Mouse (Mus musculus): ENCODE data around the gene Pgghg. TPM values are rescaled to one million over a fixed set of nuclear protein-coding genes. Genes with fewer than 3 reads are reported as not detected.

The Pgghg gene
- 9.1 TPM in 2 replicates for polyA plus RNA-seq (2015; fragmentation: Nextera tagmentation; extraction: Ambion mirVana)

GRCm38 (mm10) chr7:140941222-140942051, at the start of gene Pgghg:
Pgghg (plus strand) TSS chr7:140941391.
- H3K9ac ChIP-seq = peak within 1 kb of the TSS; percentile 40
- H3K27ac ChIP-seq (replicated peaks) = peak within 1 kb of the TSS; percentile 58
- peaks cover 19% of the 10 kb centered on the region for H3K4me1 ChIP-seq (replicated peaks)
- H3K4me2 ChIP-seq = peak within 1 kb of the TSS; percentile 61
- H3K9me3 ChIP-seq = no peaks in the 10 kb centered on the region
- peak within 1 kb of the TSS; percentile 42 for H3K4me3 ChIP-seq
- 4% methylated on average over 33 of the region's 33 CpGs for WGBS
- 0 out of 2 replicates have a peak, but pooled peaks cover 4% of the 10 kb centered on the region for H3K27me3 ChIP-seq
- peak; percentile 84 for ATAC-seq (ENCODE audit: low FRiP score, low read depth)
- H3K36me3 ChIP-seq = no peaks in the 10 kb centered on the region

GRCm38 (mm10) chr7:140894031-140894430, 47.2 kb upstream of the Pgghg start:
- no peak overlapping the region for H3K4me2 ChIP-seq
- H3K27ac ChIP-seq (replicated peaks) = no peak overlapping the region
- no peaks in the 10 kb centered on the region for H3K27me3 ChIP-seq
- no peak overlapping the region for H3K9ac ChIP-seq
- H3K4me1 ChIP-seq (replicated peaks) = no peaks in the 10 kb centered on the region
- H3K36me3 ChIP-seq = peaks cover 71% of the 10 kb centered on the region
- no peaks in the 10 kb centered on the region for H3K9me3 ChIP-seq
- H3K4me3 ChIP-seq = no peak overlapping the region
- WGBS = 93% methylated on average over 7 of the region's 7 CpGs
- ATAC-seq (ENCODE audit: low FRiP score, low read depth) = no peak

DNA sequence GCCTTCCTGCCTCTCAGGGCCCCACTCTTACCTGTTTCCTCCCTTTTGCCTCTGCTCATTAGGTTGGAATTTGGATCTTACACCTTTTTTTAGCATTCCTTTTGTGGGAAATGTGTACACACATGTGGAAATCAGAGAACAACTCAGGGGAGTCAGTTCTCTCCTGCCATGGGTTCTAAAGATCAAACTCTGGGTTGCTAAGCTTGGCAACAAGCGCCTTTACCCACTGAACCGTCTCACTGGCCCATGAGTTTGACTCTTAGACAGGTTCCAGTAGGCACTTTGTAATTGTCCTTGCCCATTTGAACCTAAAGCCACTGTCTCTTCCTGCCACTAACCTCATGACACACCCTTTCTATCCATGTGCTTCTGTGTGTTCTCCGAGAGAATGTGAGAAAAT, 46.6 kb upstream of the Pgghg start:
- peaks cover 66% of the 10 kb centered on the region for H3K36me3 ChIP-seq
- 94% methylated on average over 3 of the region's 3 CpGs for WGBS
- no peak overlapping the region for H3K4me3 ChIP-seq
- no peaks in the 10 kb centered on the region for H3K27me3 ChIP-seq
- no peak overlapping the region for H3K9ac ChIP-seq
- no peak overlapping the region for H3K4me2 ChIP-seq
- no peak for ATAC-seq (ENCODE audit: low FRiP score, low read depth)
- H3K9me3 ChIP-seq = no peaks in the 10 kb centered on the region
- H3K27ac ChIP-seq (replicated peaks) = no peak overlapping the region
- no peaks in the 10 kb centered on the region for H3K4me1 ChIP-seq (replicated peaks)

- Histone ChIP-seq H3K27me3 (no peaks in the 10 kb centered on the region), H3K9me3 (no peaks in the 10 kb centered on the region), H3K9ac (no peak overlapping the region), H3K27ac (replicated peaks) (no peak overlapping the region), H3K4me2 (no peak overlapping the region), H3K36me3 (peaks cover 47% of the 10 kb centered on the region), H3K4me3 (no peak overlapping the region), H3K4me1 (replicated peaks) (no peaks in the 10 kb centered on the region; the same call in 1 of the 2 replicates)
- ATAC-seq (ENCODE audit: low FRiP score, low read depth) = no peak
- 94% methylated on average over 7 of the region's 7 CpGs for WGBS
Observed at GRCm38 (mm10) chr7:140897863-140898262, 43.3 kb upstream of the Pgghg start.

DNA sequence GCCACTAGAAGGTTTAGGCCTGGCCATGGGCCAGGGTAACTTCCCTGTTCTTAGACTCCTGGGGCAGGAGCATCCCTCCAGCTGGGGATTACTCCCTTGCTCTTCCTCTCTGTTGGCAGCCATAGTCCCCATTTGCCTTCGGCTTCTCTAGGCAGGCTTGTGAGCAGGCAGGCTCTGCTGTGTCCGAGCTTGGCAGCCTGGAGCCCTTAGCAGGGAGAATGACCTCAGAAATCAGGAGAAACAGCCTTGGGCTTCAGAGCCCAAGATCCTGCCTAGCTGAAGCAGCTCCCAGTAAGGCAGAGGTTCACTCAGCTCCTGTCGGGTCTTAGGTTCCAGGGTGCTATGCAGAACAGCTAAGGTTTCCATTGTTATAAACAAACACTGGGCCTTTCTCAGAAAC, 42.1 kb upstream of the Pgghg start:
- Histone ChIP-seq H3K4me2 (no peak overlapping the region), H3K36me3 (peaks cover 41% of the 10 kb centered on the region), H3K27ac (replicated peaks) (no peak overlapping the region), H3K4me1 (replicated peaks) (peaks cover 6% of the 10 kb centered on the region), H3K9ac (no peak overlapping the region), H3K9me3 (no peaks in the 10 kb centered on the region), H3K27me3 (no peaks in the 10 kb centered on the region), H3K4me3 (no peak overlapping the region)
- WGBS = 79% methylated on average over 3 of the region's 3 CpGs
- ATAC-seq (ENCODE audit: low FRiP score, low read depth) = no peak

- Histone ChIP-seq H3K9me3 (no peaks in the 10 kb centered on the region), H3K4me1 (replicated peaks) (peaks cover 6% of the 10 kb centered on the region), H3K36me3 (peaks cover 31% of the 10 kb centered on the region), H3K27ac (replicated peaks) (no peak within 1 kb of the TSS), H3K27me3 (no peaks in the 10 kb centered on the region), H3K4me2 (no peak within 1 kb of the TSS), H3K4me3 (no peak within 1 kb of the TSS), H3K9ac (no peak within 1 kb of the TSS)
- WGBS = 77% methylated on average over 10 of the region's 10 CpGs
- no peak for ATAC-seq (ENCODE audit: low FRiP score, low read depth)
Observed at GRCm38 (mm10) chr7:140900220-140900619, 41.0 kb upstream of the Pgghg start, which contains the start of gene Cox8b. Cox8b (minus strand) TSS chr7:140900446.

DNA sequence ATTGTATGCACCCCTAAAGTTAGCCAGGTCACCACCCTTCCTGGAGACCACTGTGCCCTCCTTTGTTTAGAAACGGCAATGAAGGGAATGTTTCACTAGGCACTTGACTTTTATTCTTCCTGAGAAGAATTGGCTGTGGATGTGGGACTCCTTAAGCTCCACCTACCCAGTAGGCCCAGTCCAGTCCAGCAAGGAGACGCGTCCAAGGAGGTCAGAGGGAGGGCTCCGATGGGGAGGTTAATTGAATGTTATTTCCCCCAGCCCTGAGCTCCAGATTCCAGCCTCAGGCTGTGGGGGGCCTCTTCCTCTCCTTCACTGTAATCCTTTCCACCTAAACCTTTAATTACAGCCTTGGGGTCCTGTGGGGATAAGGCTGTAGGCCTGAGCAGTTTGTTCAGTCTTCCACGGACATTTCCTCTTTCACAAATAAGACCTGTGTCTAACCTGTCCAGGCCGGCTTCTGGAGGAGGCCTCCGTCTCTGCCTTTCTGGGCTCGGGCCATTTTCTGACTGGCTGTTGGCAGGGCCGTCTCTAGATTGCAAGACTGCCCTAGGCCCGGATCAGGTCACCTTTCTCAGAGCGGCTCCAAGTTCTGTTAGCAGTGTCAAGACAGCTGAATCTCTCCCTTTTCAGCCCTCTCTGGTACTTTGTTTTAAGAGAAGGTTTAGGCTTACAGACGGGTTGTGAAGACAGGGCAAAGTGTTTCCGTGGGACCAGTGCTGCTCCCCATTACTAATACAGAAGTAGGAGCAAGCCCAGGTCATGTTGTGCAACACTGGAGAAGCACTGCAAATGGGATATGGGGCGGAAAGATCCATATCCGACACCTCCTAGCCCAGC, 38.9 kb upstream of the Pgghg start:
- 83% methylated on average over 15 of the region's 15 CpGs for WGBS
- H3K9me3 ChIP-seq = no peaks in the 10 kb centered on the region
- H3K4me3 ChIP-seq = no peak overlapping the region
- H3K9ac ChIP-seq = no peak overlapping the region
- no peaks in the 10 kb centered on the region for H3K27me3 ChIP-seq
- ATAC-seq (ENCODE audit: low FRiP score, low read depth) = no peak
- H3K4me1 ChIP-seq (replicated peaks) = peaks cover 6% of the 10 kb centered on the region
- H3K36me3 ChIP-seq = peaks cover 17% of the 10 kb centered on the region
- no peak overlapping the region for H3K27ac ChIP-seq (replicated peaks)
- no peak overlapping the region for H3K4me2 ChIP-seq

- WGBS = 25% methylated on average over 13 of the region's 13 CpGs
- Histone ChIP-seq H3K27ac (replicated peaks) (no peak overlapping the region), H3K4me3 (no peak overlapping the region), H3K4me2 (0 out of 2 replicates have a peak overlapping the region, but pooled peaks have one; percentile 13), H3K9me3 (no peaks in the 10 kb centered on the region), H3K9ac (no peak overlapping the region), H3K36me3 (peaks cover 8% of the 10 kb centered on the region), H3K27me3 (no peaks in the 10 kb centered on the region), H3K4me1 (replicated peaks) (peaks cover 6% of the 10 kb centered on the region)
- peak; percentile 55 for ATAC-seq (ENCODE audit: low FRiP score, low read depth)
Observed at GRCm38 (mm10) chr7:140903212-140903611, 38.0 kb upstream of the Pgghg start.

GRCm38 (mm10) chr7:140905642-140906081, 35.5 kb upstream of the Pgghg start:
- Histone ChIP-seq H3K27ac (replicated peaks) (no peak overlapping the region), H3K36me3 (no peaks in the 10 kb centered on the region), H3K4me2 (no peak overlapping the region), H3K4me1 (replicated peaks) (peaks cover 11% of the 10 kb centered on the region), H3K9me3 (no peaks in the 10 kb centered on the region), H3K27me3 (no peaks in the 10 kb centered on the region), H3K9ac (no peak overlapping the region), H3K4me3 (no peak overlapping the region)
- ATAC-seq (ENCODE audit: low FRiP score, low read depth) = no peak
- 83% methylated on average over 2 of the region's 2 CpGs for WGBS

- H3K4me2 ChIP-seq = no peak overlapping the region
- no peak for ATAC-seq (ENCODE audit: low FRiP score, low read depth)
- no peaks in the 10 kb centered on the region for H3K36me3 ChIP-seq
- no peak overlapping the region for H3K27ac ChIP-seq (replicated peaks)
- H3K4me1 ChIP-seq (replicated peaks) = peaks cover 11% of the 10 kb centered on the region
- no peak overlapping the region for H3K9ac ChIP-seq
- 86% methylated on average over 13 of the region's 13 CpGs for WGBS
- H3K4me3 ChIP-seq = no peak overlapping the region
- no peaks in the 10 kb centered on the region for H3K9me3 ChIP-seq
- no peaks in the 10 kb centered on the region for H3K27me3 ChIP-seq
Observed at GRCm38 (mm10) chr7:140907131-140907530, 34.1 kb upstream of the Pgghg start.

GRCm38 (mm10) chr7:140907697-140908096, 33.5 kb upstream of the Pgghg start:
- no peak for ATAC-seq (ENCODE audit: low FRiP score, low read depth)
- WGBS = 86% methylated on average over 7 of the region's 7 CpGs

GRCm38 (mm10) chr7:140908181-140908580, 33.0 kb upstream of the Pgghg start:
- Histone ChIP-seq H3K4me2 (peak overlapping the region; percentile 93; the same call in 1 of the 2 replicates), H3K9ac (no peak overlapping the region), H3K4me1 (replicated peaks) (peaks cover 8% of the 10 kb centered on the region), H3K4me3 (no peak overlapping the region; the same call in 1 of the 2 replicates), H3K27ac (replicated peaks) (no peak overlapping the region), H3K9me3 (no peaks in the 10 kb centered on the region), H3K27me3 (no peaks in the 10 kb centered on the region), H3K36me3 (no peaks in the 10 kb centered on the region)
- WGBS = 49% methylated on average over 7 of the region's 7 CpGs
- ATAC-seq (ENCODE audit: low FRiP score, low read depth) = no peak

More at GRCm38 (mm10) chr7:140907697-140908096, 33.5 kb upstream of the Pgghg start:
- H3K4me2 ChIP-seq = no peak overlapping the region
- H3K27me3 ChIP-seq = no peaks in the 10 kb centered on the region
- H3K9ac ChIP-seq = no peak overlapping the region
- no peak overlapping the region for H3K4me3 ChIP-seq
- no peak overlapping the region for H3K27ac ChIP-seq (replicated peaks)
- no peaks in the 10 kb centered on the region for H3K9me3 ChIP-seq
- no peaks in the 10 kb centered on the region for H3K36me3 ChIP-seq
- peaks cover 11% of the 10 kb centered on the region for H3K4me1 ChIP-seq (replicated peaks)

Data from hindbrain, embryonic 15.5 days (tissue).